Mouse (Mus musculus): ENCODE data around the gene Aldh3b1. TPM values are rescaled to one million over a fixed set of nuclear protein-coding genes. Genes with fewer than 3 reads are reported as not detected.

Gene Aldh3b1
- polyA plus RNA-seq, 1 experiment from 2014 or later: 16.1 TPM

DNA sequence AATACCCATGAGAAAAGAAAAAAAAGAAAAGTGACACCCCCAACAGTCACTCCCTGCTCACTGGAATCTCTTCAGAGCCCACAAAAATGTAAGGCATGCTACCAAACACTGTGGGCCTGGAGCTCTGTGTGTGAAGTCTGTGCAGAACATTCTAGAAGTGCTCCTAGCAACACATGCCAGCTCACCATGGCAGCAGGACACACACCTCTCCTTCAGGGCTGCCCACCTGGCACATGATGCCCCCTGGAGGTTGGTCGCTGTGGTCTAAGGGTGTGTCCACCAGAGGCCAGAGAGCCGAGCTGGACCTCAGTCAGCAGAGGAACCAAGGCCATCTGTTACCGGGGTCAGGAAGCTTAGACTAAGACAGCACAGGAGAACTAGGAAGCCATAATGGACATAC is 3.3 kb downstream of the Aldh3b1 start:
- Histone ChIP-seq H3K9me3 (ENCODE audit: control insufficient read depth) (no peaks in the 10 kb centered on the region), H3K4me2 (replicated peaks; ENCODE audit: low read depth) (no peak overlapping the region), H3K4me1 (replicated peaks; ENCODE audit: control insufficient read depth, insufficient read depth, low read length) (peaks cover 18% of the 10 kb centered on the region; the same call in 1 of the 2 replicates), H3K36me3 (ENCODE audit: control insufficient read depth, insufficient read depth) (no peaks in the 10 kb centered on the region; the same call in 1 of the 2 replicates), H3K27me3 (replicated peaks; ENCODE audit: control insufficient read depth, insufficient read depth, low read length) (no peaks in the 10 kb centered on the region), H3K9ac (ENCODE audit: low read depth, low read length) (no peak overlapping the region), H3K4me3 (ENCODE audit: low read depth, low read length) (no peak overlapping the region), H3K27ac (ENCODE audit: low read depth, low read length) (no peak overlapping the region)
- TF ChIP-seq CTCF (IDR thresholded peaks at IDR 0.05; ENCODE audit: low read depth): peak; percentile 33
- 60% methylated on average over 3 of the region's 3 CpGs for WGBS
- ATAC-seq: no peak

DNA sequence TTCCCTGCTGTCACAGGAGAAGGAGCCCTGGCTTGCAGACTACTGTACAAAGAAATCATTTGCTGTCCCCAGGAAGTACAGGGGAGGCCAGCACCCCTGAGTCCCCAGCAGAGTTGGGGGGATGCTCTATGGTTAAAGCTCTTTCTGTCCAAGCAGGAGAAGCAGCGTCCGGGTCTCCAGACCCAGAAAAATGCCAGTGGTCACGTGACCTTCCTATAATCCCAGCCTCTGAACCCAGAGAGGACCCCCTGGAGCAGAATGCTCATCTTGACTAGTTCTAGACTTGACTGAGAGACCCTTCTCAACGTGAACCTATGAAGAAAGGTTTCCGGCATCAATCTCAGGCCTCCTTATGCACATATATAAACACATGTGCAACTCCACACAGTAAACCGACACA is 3.7 kb downstream of the Aldh3b1 start:
- 84% methylated on average over 6 of the region's 6 CpGs for WGBS
- H3K27me3 ChIP-seq (replicated peaks; ENCODE audit: control insufficient read depth, insufficient read depth, low read length): no peaks in the 10 kb centered on the region

DNA sequence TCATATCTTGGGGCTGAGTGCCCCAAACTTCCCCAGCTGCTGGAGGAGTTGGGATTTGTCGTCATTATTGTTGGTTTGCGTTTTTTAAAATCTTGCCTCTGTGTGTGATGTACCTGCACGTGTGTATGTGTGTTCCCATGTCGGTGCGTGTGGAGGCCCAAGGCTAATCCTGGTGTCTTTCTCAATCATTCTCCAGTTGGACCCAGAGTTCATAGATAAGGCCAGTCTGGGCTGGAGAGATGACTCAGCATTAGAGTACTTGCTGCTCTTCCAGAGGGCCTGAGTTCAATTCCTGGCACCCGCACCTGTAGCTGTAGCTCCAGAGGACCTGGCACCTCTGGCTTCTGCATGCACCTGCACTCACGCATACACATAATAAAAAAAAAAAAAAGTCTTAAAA is 4.7 kb downstream of the Aldh3b1 start:
- H3K4me2 ChIP-seq (replicated peaks; ENCODE audit: low read depth): no peak overlapping the region
- H3K4me3 ChIP-seq (ENCODE audit: low read depth, low read length): no peak overlapping the region
- no peaks in the 10 kb centered on the region for H3K36me3 ChIP-seq (ENCODE audit: control insufficient read depth, insufficient read depth)
- peaks cover 13% of the 10 kb centered on the region; the same call in 1 of the 2 replicates for H3K4me1 ChIP-seq (replicated peaks; ENCODE audit: control insufficient read depth, insufficient read depth, low read length)
- no peak overlapping the region for H3K27ac ChIP-seq (ENCODE audit: low read depth, low read length)
- no peak overlapping the region for H3K9ac ChIP-seq (ENCODE audit: low read depth, low read length)
- no peaks in the 10 kb centered on the region for H3K27me3 ChIP-seq (replicated peaks; ENCODE audit: control insufficient read depth, insufficient read depth, low read length)
- ATAC-seq: peak; percentile 39; the same call in 1 of the 2 replicates
- TF ChIP-seq CTCF (IDR thresholded peaks at IDR 0.05; ENCODE audit: low read depth): no peak
- H3K9me3 ChIP-seq (ENCODE audit: control insufficient read depth): no peaks in the 10 kb centered on the region
- 70% methylated on average over 7 of the region's 7 CpGs for WGBS

More for the DNA sequence above, 3.7 kb downstream of the Aldh3b1 start:
- Histone ChIP-seq H3K4me2 (replicated peaks; ENCODE audit: low read depth) (no peak overlapping the region), H3K4me3 (ENCODE audit: low read depth, low read length) (no peak overlapping the region), H3K9ac (ENCODE audit: low read depth, low read length) (no peak overlapping the region), H3K4me1 (replicated peaks; ENCODE audit: control insufficient read depth, insufficient read depth, low read length) (peaks cover 18% of the 10 kb centered on the region; the same call in 1 of the 2 replicates), H3K27ac (ENCODE audit: low read depth, low read length) (no peak overlapping the region), H3K36me3 (ENCODE audit: control insufficient read depth, insufficient read depth) (no peaks in the 10 kb centered on the region; the same call in 1 of the 2 replicates), H3K9me3 (ENCODE audit: control insufficient read depth) (no peaks in the 10 kb centered on the region)
- ATAC-seq: no peak
- no peak for TF ChIP-seq CTCF (IDR thresholded peaks at IDR 0.05; ENCODE audit: low read depth)

DNA sequence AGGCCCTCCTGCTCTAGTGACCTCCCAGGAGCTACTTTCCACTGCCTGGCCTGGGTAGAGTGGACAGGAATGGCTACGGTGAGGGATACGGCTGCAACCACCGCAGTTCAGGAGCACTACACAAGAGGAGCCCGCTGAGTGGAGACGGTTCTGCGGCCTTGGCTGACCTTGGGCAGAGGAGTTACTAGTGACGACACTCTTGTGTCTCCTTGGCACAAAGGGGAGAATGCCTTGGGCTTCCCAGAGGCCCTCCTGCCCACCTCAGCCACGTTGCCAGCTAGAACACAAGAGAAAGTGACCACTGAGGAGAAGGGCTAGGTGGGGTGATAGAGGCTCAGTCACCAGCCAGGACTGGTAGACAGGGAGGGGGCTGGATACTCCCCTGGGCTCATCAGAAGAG is 5.4 kb downstream of the Aldh3b1 start:
- no peak for TF ChIP-seq CTCF (IDR thresholded peaks at IDR 0.05; ENCODE audit: low read depth)
- Histone ChIP-seq H3K9me3 (ENCODE audit: control insufficient read depth) (no peaks in the 10 kb centered on the region), H3K4me3 (ENCODE audit: low read depth, low read length) (no peak overlapping the region), H3K4me1 (replicated peaks; ENCODE audit: control insufficient read depth, insufficient read depth, low read length) (0 out of 2 replicates have a peak, but pooled peaks cover 7% of the 10 kb centered on the region), H3K27ac (ENCODE audit: low read depth, low read length) (no peak overlapping the region), H3K27me3 (replicated peaks; ENCODE audit: control insufficient read depth, insufficient read depth, low read length) (no peaks in the 10 kb centered on the region), H3K9ac (ENCODE audit: low read depth, low read length) (no peak overlapping the region), H3K36me3 (ENCODE audit: control insufficient read depth, insufficient read depth) (no peaks in the 10 kb centered on the region), H3K4me2 (replicated peaks; ENCODE audit: low read depth) (no peak overlapping the region)
- no peak for ATAC-seq
- WGBS: 85% methylated on average over 8 of the region's 8 CpGs

DNA sequence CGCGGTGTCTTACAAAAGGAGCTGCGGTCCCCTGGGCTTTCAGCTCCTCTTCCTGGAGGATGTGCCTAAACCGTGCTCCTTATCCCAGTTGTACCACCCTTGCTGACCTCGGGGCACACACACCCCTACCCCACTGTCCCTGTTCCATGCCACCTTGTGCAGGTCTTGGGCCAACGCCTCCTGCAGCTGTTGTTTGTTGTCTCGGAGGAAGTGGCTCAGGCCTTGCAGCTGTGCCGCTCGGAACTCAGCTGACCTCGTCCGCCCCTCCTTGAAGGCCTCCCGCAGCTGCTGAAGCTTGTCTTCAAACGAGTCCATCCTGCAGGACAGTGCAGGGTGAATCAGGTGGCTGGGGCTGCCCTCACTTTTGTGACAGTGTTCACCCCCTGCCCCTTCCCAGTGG is 6.0 kb downstream of the Aldh3b1 start:
- peak; percentile 15; the same call in 1 of the 2 replicates for ATAC-seq
- no peak for TF ChIP-seq CTCF (IDR thresholded peaks at IDR 0.05; ENCODE audit: low read depth)
- Histone ChIP-seq H3K9ac (ENCODE audit: low read depth, low read length) (no peak overlapping the region), H3K9me3 (ENCODE audit: control insufficient read depth) (no peaks in the 10 kb centered on the region), H3K36me3 (ENCODE audit: control insufficient read depth, insufficient read depth) (no peaks in the 10 kb centered on the region), H3K4me3 (ENCODE audit: low read depth, low read length) (no peak overlapping the region), H3K27me3 (replicated peaks; ENCODE audit: control insufficient read depth, insufficient read depth, low read length) (no peaks in the 10 kb centered on the region), H3K27ac (ENCODE audit: low read depth, low read length) (no peak overlapping the region), H3K4me1 (replicated peaks; ENCODE audit: control insufficient read depth, insufficient read depth, low read length) (0 out of 2 replicates have a peak, but pooled peaks cover 7% of the 10 kb centered on the region), H3K4me2 (replicated peaks; ENCODE audit: low read depth) (no peak overlapping the region)
- WGBS: 58% methylated on average over 13 of the region's 13 CpGs

DNA sequence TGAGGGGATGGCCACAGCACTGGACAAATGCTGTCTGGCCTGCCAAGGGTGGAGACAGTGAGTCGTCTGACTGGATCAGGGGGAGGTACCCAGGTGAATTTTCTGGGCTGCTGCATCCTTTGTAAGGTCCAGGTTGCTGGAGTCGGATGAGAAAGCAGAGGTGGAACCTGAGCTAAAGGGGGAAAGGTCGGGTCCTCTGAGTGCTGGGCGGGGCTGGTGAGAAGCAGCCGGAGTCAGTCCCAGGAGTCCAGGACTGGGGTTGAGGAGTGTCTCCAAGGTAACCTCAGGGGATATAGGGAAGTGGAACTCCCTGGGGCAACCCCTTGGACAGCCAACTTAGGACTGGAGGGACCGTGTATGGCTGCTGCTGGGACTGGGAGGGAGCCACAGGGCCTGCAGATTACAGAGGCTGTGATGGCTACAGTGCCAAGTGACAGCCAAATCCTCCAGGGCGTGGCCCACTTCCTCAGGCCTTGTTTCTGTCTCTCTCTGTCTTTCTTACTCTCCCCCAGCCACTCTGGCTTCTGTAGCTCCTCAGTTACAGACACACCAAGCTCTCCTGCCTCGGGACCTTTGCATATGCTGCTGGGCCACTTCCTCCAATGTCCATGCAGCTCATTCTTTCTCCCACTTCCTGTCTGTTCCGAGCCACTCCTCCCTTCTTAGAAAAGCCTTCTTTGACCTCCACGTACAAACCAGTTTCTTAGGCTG is 6.8 kb downstream of the Aldh3b1 start:
- Histone ChIP-seq H3K27ac (ENCODE audit: low read depth, low read length) (no peak overlapping the region; the same call in 1 of the 2 replicates), H3K27me3 (replicated peaks; ENCODE audit: control insufficient read depth, insufficient read depth, low read length) (no peaks in the 10 kb centered on the region), H3K4me2 (replicated peaks; ENCODE audit: low read depth) (no peak overlapping the region), H3K9me3 (ENCODE audit: control insufficient read depth) (no peaks in the 10 kb centered on the region), H3K36me3 (ENCODE audit: control insufficient read depth, insufficient read depth) (no peaks in the 10 kb centered on the region), H3K4me1 (replicated peaks; ENCODE audit: control insufficient read depth, insufficient read depth, low read length) (0 out of 2 replicates have a peak, but pooled peaks cover 7% of the 10 kb centered on the region), H3K4me3 (ENCODE audit: low read depth, low read length) (no peak overlapping the region), H3K9ac (ENCODE audit: low read depth, low read length) (no peak overlapping the region)
- TF ChIP-seq CTCF (IDR thresholded peaks at IDR 0.05; ENCODE audit: low read depth): peak; percentile 23; the same call in 1 of the 2 replicates
- peak; percentile 41; the same call in 1 of the 2 replicates for ATAC-seq
- WGBS: 40% methylated on average over 10 of the region's 10 CpGs
